20 mouse cellular contexts compared by ENCODE assay signal in the genomic region with DNA sequence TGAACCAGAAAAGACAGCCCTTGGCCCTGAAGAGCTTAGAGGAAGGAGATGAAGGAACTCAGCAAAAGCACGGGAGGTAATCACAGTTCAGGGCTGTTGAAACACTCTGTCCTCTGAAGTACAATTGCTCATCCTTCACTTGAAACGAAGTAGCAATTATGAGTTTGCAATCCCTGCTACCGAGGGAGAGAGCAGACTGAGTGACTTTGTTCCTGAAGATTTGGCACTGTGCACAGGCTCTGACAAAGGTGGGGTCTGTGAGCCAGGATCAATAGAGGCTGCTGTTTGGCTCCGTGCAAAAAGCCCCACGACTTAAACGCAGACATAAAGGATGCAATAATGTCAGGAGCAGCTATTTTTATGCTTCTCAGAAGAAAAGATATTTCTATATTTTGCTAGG. TPM values are rescaled to one million over a fixed set of nuclear protein-coding genes. Genes with fewer than 3 reads are reported as not detected.
DNase-seq lines count a peak whose midpoint lies in the region; ATAC-seq lines count a peak whose summit lies in the region.
"Had no signal": no experiment of that assay in that cellular context is flagged by ENCODE, and none has a peak within 500 bp of the region (broad histone marks: within the 10 kb centered on the region; RNA-seq: fewer than 3 reads in every experiment).

No protein-coding gene starts in this region.

- peaks cover 7% of the 10 kb centered on the region for H3K4me1 ChIP-seq in forebrain, embryonic 15.5 days
- peaks cover 9% of the 10 kb centered on the region; the same call in 1 of the 2 replicates for H3K4me1 ChIP-seq in forebrain, embryonic 10.5 days
- H3K4me1 ChIP-seq in hindbrain, embryonic 16.5 days (ENCODE audit: control insufficient read depth, insufficient read depth, low read depth, low read length): no peaks in the 10 kb centered on the region
- no peaks in the 10 kb centered on the region for H3K4me1 ChIP-seq in hindbrain, embryonic 12.5 days
- no peaks in the 10 kb centered on the region for H3K4me1 ChIP-seq in midbrain, embryonic 14.5 days (ENCODE audit: control insufficient read depth, insufficient read depth, low read length)
- H3K4me1 ChIP-seq in midbrain, embryonic 13.5 days (replicated peaks): peaks cover 8% of the 10 kb centered on the region; the same call in 1 of the 2 replicates
- peaks cover 10% of the 10 kb centered on the region; the same call in 1 of the 2 replicates for H3K4me1 ChIP-seq in midbrain, embryonic 16.5 days (ENCODE audit: control insufficient read depth, insufficient read depth, low read length)
- H3K4me1 ChIP-seq: embryonic facial prominence, embryonic 13.5 days; heart, embryonic 10.5 days had no signal

- intact Hi-C loops in heart, postnatal 14 days (cut with DNase I): no loop called here

- WGBS in forebrain, embryonic 15.5 days: 18% methylated on average over 6 of the region's 6 CpGs
- WGBS in forebrain, embryonic 10.5 days: 68% methylated on average over 6 of the region's 6 CpGs
- 48% methylated on average over 6 of the region's 6 CpGs for WGBS in hindbrain, embryonic 16.5 days
- WGBS in hindbrain, embryonic 12.5 days: 63% methylated on average over 6 of the region's 6 CpGs
- WGBS in midbrain, embryonic 14.5 days: 47% methylated on average over 6 of the region's 6 CpGs
- 41% methylated on average over 6 of the region's 6 CpGs for WGBS in midbrain, embryonic 13.5 days
- whole genome bisulfite sequencing in midbrain, embryonic 16.5 days: 27% methylated on average over 6 of the region's 6 CpGs

- H3K27me3 ChIP-seq in forebrain, embryonic 15.5 days: no peaks in the 10 kb centered on the region
- H3K27me3 ChIP-seq in forebrain, embryonic 10.5 days (ENCODE audit: poor library complexity, severe bottlenecking): no peaks in the 10 kb centered on the region
- no peaks in the 10 kb centered on the region for H3K27me3 ChIP-seq in hindbrain, embryonic 16.5 days (replicated peaks; ENCODE audit: control insufficient read depth, insufficient read depth, low read length)
- H3K27me3 ChIP-seq in hindbrain, embryonic 12.5 days: no peaks in the 10 kb centered on the region
- no peaks in the 10 kb centered on the region for H3K27me3 ChIP-seq in midbrain, embryonic 14.5 days (ENCODE audit: control insufficient read depth, insufficient read depth, low read length)
- no peaks in the 10 kb centered on the region for H3K27me3 ChIP-seq in midbrain, embryonic 13.5 days
- H3K27me3 ChIP-seq in midbrain, embryonic 16.5 days (ENCODE audit: control insufficient read depth, insufficient read depth, low read depth, low read length): no peaks in the 10 kb centered on the region

- H3K9me3 ChIP-seq in forebrain, embryonic 15.5 days: no peaks in the 10 kb centered on the region
- 0 out of 2 replicates have a peak, but pooled peaks cover 5% of the 10 kb centered on the region for H3K9me3 ChIP-seq in forebrain, embryonic 10.5 days
- H3K9me3 ChIP-seq in hindbrain, embryonic 16.5 days (ENCODE audit: control insufficient read depth, low read length): no peaks in the 10 kb centered on the region
- H3K9me3 ChIP-seq in hindbrain, embryonic 12.5 days (replicated peaks): no peaks in the 10 kb centered on the region
- H3K9me3 ChIP-seq in midbrain, embryonic 14.5 days (ENCODE audit: control insufficient read depth, low read length): no peaks in the 10 kb centered on the region
- no peaks in the 10 kb centered on the region for H3K9me3 ChIP-seq in midbrain, embryonic 13.5 days
- H3K9me3 ChIP-seq in midbrain, embryonic 16.5 days (replicated peaks; ENCODE audit: control insufficient read depth, low read length, poor library complexity, severe bottlenecking): no peaks in the 10 kb centered on the region
- H3K9me3 ChIP-seq: heart, embryonic 10.5 days had no signal

- H3K4me3 ChIP-seq in forebrain, embryonic 15.5 days: no peak overlapping the region
- no peak overlapping the region for H3K4me3 ChIP-seq in forebrain, embryonic 10.5 days
- H3K4me3 ChIP-seq in hindbrain, embryonic 16.5 days (ENCODE audit: low read length): no peak overlapping the region
- H3K4me3 ChIP-seq in hindbrain, embryonic 12.5 days: no peak overlapping the region
- no peak overlapping the region for H3K4me3 ChIP-seq in midbrain, embryonic 14.5 days (replicated peaks; ENCODE audit: low read depth, low read length)
- no peak overlapping the region for H3K4me3 ChIP-seq in midbrain, embryonic 13.5 days (replicated peaks)
- H3K4me3 ChIP-seq in midbrain, embryonic 16.5 days (ENCODE audit: low read depth, low read length): no peak overlapping the region
- H3K4me3 ChIP-seq: embryonic facial prominence, embryonic 13.5 days; heart, embryonic 10.5 days had no signal

- no peak overlapping the region for H3K9ac ChIP-seq in forebrain, embryonic 15.5 days (replicated peaks)
- 0 out of 2 replicates have a peak overlapping the region, but pooled peaks have one; percentile 19 for H3K9ac ChIP-seq in hindbrain, embryonic 16.5 days (ENCODE audit: low read depth, low read length)
- no peak overlapping the region for H3K9ac ChIP-seq in hindbrain, embryonic 12.5 days
- H3K9ac ChIP-seq in midbrain, embryonic 14.5 days (replicated peaks; ENCODE audit: low read length): no peak overlapping the region
- H3K9ac ChIP-seq in midbrain, embryonic 13.5 days (replicated peaks): no peak overlapping the region
- 0 out of 2 replicates have a peak overlapping the region, but pooled peaks have one; percentile 14 for H3K9ac ChIP-seq in midbrain, embryonic 16.5 days (ENCODE audit: low read depth, low read length)
- H3K9ac ChIP-seq: embryonic facial prominence, embryonic 13.5 days had no signal

- ATAC-seq in forebrain, embryonic 15.5 days (replicated peaks): peak; percentile 51; the same call in 1 of the 2 replicates
- no peak for ATAC-seq in hindbrain, embryonic 16.5 days
- ATAC-seq in hindbrain, embryonic 12.5 days (ENCODE audit: low FRiP score): no peak
- no peak for ATAC-seq in midbrain, embryonic 14.5 days (ENCODE audit: low FRiP score, low TSS enrichment)
- no peak for ATAC-seq in midbrain, embryonic 13.5 days
- ATAC-seq in midbrain, embryonic 16.5 days: 0 out of 2 replicates have a peak, but pooled peaks have one; percentile 45
- ATAC-seq: intestine, embryonic 16.5 days had no signal

- no peak for DNase-seq in forebrain, embryonic 10.5 days (ENCODE audit: extremely low spot score, low spot score)
- peak; percentile 20 for DNase-seq in midbrain, embryonic 14.5 days
- DNase-seq in heart, postnatal 14 days: no peak
- DNase-seq: adrenal gland, postnatal 10 days; cerebellum, adult 18-20 months; cerebellum, adult 9-11 months; cerebellum, postnatal 36 days; gastrocnemius, postnatal 10 days; heart, adult 18-20 months; heart, postnatal 10 days had no signal

- no peak overlapping the region for H3K4me2 ChIP-seq in forebrain, embryonic 15.5 days (replicated peaks)
- no peak overlapping the region for H3K4me2 ChIP-seq in hindbrain, embryonic 16.5 days (ENCODE audit: low read length)
- H3K4me2 ChIP-seq in hindbrain, embryonic 12.5 days (replicated peaks): no peak overlapping the region
- no peak overlapping the region for H3K4me2 ChIP-seq in midbrain, embryonic 14.5 days (ENCODE audit: low read length)
- H3K4me2 ChIP-seq in midbrain, embryonic 13.5 days (replicated peaks): no peak overlapping the region
- H3K4me2 ChIP-seq in midbrain, embryonic 16.5 days (ENCODE audit: low read length): no peak overlapping the region
- H3K4me2 ChIP-seq: embryonic facial prominence, embryonic 13.5 days had no signal

- no peaks in the 10 kb centered on the region for H3K36me3 ChIP-seq in forebrain, embryonic 15.5 days
- H3K36me3 ChIP-seq in forebrain, embryonic 10.5 days (replicated peaks): no peaks in the 10 kb centered on the region
- no peaks in the 10 kb centered on the region for H3K36me3 ChIP-seq in hindbrain, embryonic 16.5 days (ENCODE audit: control insufficient read depth, insufficient read depth, low read length)
- H3K36me3 ChIP-seq in hindbrain, embryonic 12.5 days: no peaks in the 10 kb centered on the region
- H3K36me3 ChIP-seq in midbrain, embryonic 14.5 days (ENCODE audit: control insufficient read depth, insufficient read depth, low read length): no peaks in the 10 kb centered on the region
- no peaks in the 10 kb centered on the region for H3K36me3 ChIP-seq in midbrain, embryonic 13.5 days
- no peaks in the 10 kb centered on the region for H3K36me3 ChIP-seq in midbrain, embryonic 16.5 days (ENCODE audit: control insufficient read depth, insufficient read depth, low read length)
- H3K36me3 ChIP-seq: embryonic facial prominence, embryonic 13.5 days; heart, embryonic 10.5 days had no signal

- no peak overlapping the region for H3K27ac ChIP-seq in forebrain, embryonic 15.5 days (replicated peaks)
- H3K27ac ChIP-seq in forebrain, embryonic 10.5 days: no peak overlapping the region
- H3K27ac ChIP-seq in hindbrain, embryonic 16.5 days (ENCODE audit: low read depth, low read length): no peak overlapping the region
- H3K27ac ChIP-seq in hindbrain, embryonic 12.5 days: no peak overlapping the region
- H3K27ac ChIP-seq in midbrain, embryonic 14.5 days (replicated peaks; ENCODE audit: low read depth, low read length): no peak overlapping the region
- H3K27ac ChIP-seq in midbrain, embryonic 13.5 days: no peak overlapping the region
- no peak overlapping the region for H3K27ac ChIP-seq in midbrain, embryonic 16.5 days (ENCODE audit: low read length)
- H3K27ac ChIP-seq: embryonic facial prominence, embryonic 13.5 days; heart, embryonic 10.5 days had no signal

RNA-seq across cellular contexts. Expression of a gene that starts 30.1 kb away (rescaled TPM):
- 1.0 and 1.5 TPM in 2 replicates for polyA plus RNA-seq in forebrain, embryonic 15.5 days (2015; fragmentation: Nextera tagmentation; extraction: Ambion mirVana)
- polyA plus RNA-seq in forebrain, embryonic 10.5 days (2016; fragmentation: Nextera tagmentation; extraction: Ambion mirVana): 0.25 and 0.27 TPM in 2 replicates
- polyA plus RNA-seq in hindbrain, embryonic 16.5 days (2015; fragmentation: Nextera tagmentation; extraction: Ambion mirVana): 5.5 and 5.9 TPM in 2 replicates
- 1.6 TPM in 2 replicates for polyA plus RNA-seq in hindbrain, embryonic 12.5 days (2016; fragmentation: Nextera tagmentation; extraction: Ambion mirVana)
- 1.6 and 1.7 TPM in 2 replicates for polyA plus RNA-seq in midbrain, embryonic 14.5 days (2014; fragmentation: Nextera tagmentation; extraction: Ambion mirVana)
- polyA plus RNA-seq in midbrain, embryonic 13.5 days (2015; fragmentation: Nextera tagmentation; extraction: Ambion mirVana): 0.52 and 0.86 TPM in 2 replicates
- polyA plus RNA-seq in midbrain, embryonic 16.5 days (2015; fragmentation: Nextera tagmentation; extraction: Ambion mirVana): 2.2 and 3.5 TPM in 2 replicates
- 1 to 10 TPM; 1.1 to 1.5 TPM for total RNA-seq in heart, postnatal 14 days (2021)
- total RNA-seq: hematopoietic stem cell, adult 5-6 weeks had no signal
- polyA plus RNA-seq: C2C12 had no signal

Comparison
In these comparisons a context has a peak if more than half of its experiments do, and no peak if none do; other contexts are left out.
1. ATAC-seq: peak in forebrain, embryonic 15.5 days (single experiment) and midbrain, embryonic 16.5 days (single experiment); none in hindbrain, embryonic 16.5 days (single experiment), hindbrain, embryonic 12.5 days (single experiment), midbrain, embryonic 14.5 days (single experiment) and midbrain, embryonic 13.5 days (single experiment).
2. H3K9ac ChIP-seq: peak in hindbrain, embryonic 16.5 days (single experiment) and midbrain, embryonic 16.5 days (single experiment); none in forebrain, embryonic 15.5 days (single experiment), hindbrain, embryonic 12.5 days (single experiment), midbrain, embryonic 14.5 days (single experiment) and midbrain, embryonic 13.5 days (single experiment).